In genomic region chr11:108925202-108925601, GRCm38 (mm10) we compare ENCODE assay signal across 8 mouse cellular contexts. TPM values are rescaled to one million over a fixed set of nuclear protein-coding genes. Genes with fewer than 3 reads are reported as not detected.
DNase-seq lines count a peak whose midpoint lies in the region; ATAC-seq and TF ChIP-seq lines count a peak whose summit lies in the region.

No protein-coding gene starts in this region.

- H3K4me1 ChIP-seq in bone marrow macrophage, adult 2 months (ENCODE audit: control insufficient read depth, insufficient read depth, low read length) = no peaks in the 10 kb centered on the region
- peaks cover 78% of the 10 kb centered on the region for H3K4me1 ChIP-seq in heart, embryonic 13.5 days
- H3K4me1 ChIP-seq in kidney, embryonic 16.5 days (ENCODE audit: insufficient read depth, low read length) = peaks cover 72% of the 10 kb centered on the region
- H3K4me1 ChIP-seq in limb, embryonic 15.5 days = peaks cover 71% of the 10 kb centered on the region
- peaks cover 82% of the 10 kb centered on the region for H3K4me1 ChIP-seq in neural tube, embryonic 12.5 days

- no peaks in the 10 kb centered on the region for H3K36me3 ChIP-seq in heart, embryonic 13.5 days
- no peaks in the 10 kb centered on the region for H3K36me3 ChIP-seq in kidney, embryonic 16.5 days (ENCODE audit: insufficient read depth, low read length)
- no peaks in the 10 kb centered on the region; the same call in 1 of the 2 replicates for H3K36me3 ChIP-seq in limb, embryonic 15.5 days
- no peaks in the 10 kb centered on the region; the same call in 1 of the 2 replicates for H3K36me3 ChIP-seq in neural tube, embryonic 12.5 days

- peak; percentile 66 for DNase-seq in 416B (ENCODE audit: low read depth)
- peak; percentile 64 for DNase-seq in fibroblast of lung, adult 2 months (ENCODE audit: low read depth)
- DNase-seq in telencephalon, adult 2 months (ENCODE audit: low read depth, low spot score) = peak; percentile 86

- H3K9ac ChIP-seq in heart, embryonic 13.5 days = peak overlapping the region; percentile 41; the same call in 1 of the 2 replicates
- H3K9ac ChIP-seq in kidney, embryonic 16.5 days (replicated peaks; ENCODE audit: low read length) = no peak overlapping the region
- H3K9ac ChIP-seq in limb, embryonic 15.5 days = peak overlapping the region; percentile 28; the same call in 1 of the 2 replicates
- H3K9ac ChIP-seq in neural tube, embryonic 12.5 days = 0 out of 2 replicates have a peak overlapping the region, but pooled peaks have one; percentile 53

- no peak for ATAC-seq in heart, embryonic 13.5 days (ENCODE audit: extremely low read depth, insufficient number of reproducible peaks, low FRiP score, low TSS enrichment)
- ATAC-seq in kidney, embryonic 16.5 days (ENCODE audit: low FRiP score, low TSS enrichment) = 0 out of 2 replicates have a peak, but pooled peaks have one; percentile 16
- ATAC-seq in limb, embryonic 15.5 days (ENCODE audit: insufficient number of reproducible peaks, low FRiP score, low TSS enrichment, low read depth) = no peak
- no peak for ATAC-seq in neural tube, embryonic 12.5 days (ENCODE audit: low FRiP score, low read depth)

- no peaks in the 10 kb centered on the region for H3K9me3 ChIP-seq in heart, embryonic 13.5 days
- H3K9me3 ChIP-seq in kidney, embryonic 16.5 days (ENCODE audit: low read length) = no peaks in the 10 kb centered on the region
- H3K9me3 ChIP-seq in limb, embryonic 15.5 days = no peaks in the 10 kb centered on the region
- H3K9me3 ChIP-seq in neural tube, embryonic 12.5 days = no peaks in the 10 kb centered on the region

- no peak for TF ChIP-seq POLR2A in bone marrow macrophage, adult 2 months (IDR thresholded peaks at IDR 0.05; ENCODE audit: borderline replicate concordance, low read depth, low read length)

- 16% methylated on average over 6 of the region's 6 CpGs for WGBS in heart, embryonic 13.5 days
- WGBS in kidney, embryonic 16.5 days = 9% methylated on average over 6 of the region's 6 CpGs
- 7% methylated on average over 6 of the region's 6 CpGs for WGBS in limb, embryonic 15.5 days
- WGBS in neural tube, embryonic 12.5 days = 10% methylated on average over 6 of the region's 6 CpGs

- peaks cover 24% of the 10 kb centered on the region for H3K27me3 ChIP-seq in heart, embryonic 13.5 days (replicated peaks)
- no peaks in the 10 kb centered on the region for H3K27me3 ChIP-seq in kidney, embryonic 16.5 days (ENCODE audit: insufficient read depth, low read length)
- H3K27me3 ChIP-seq in limb, embryonic 15.5 days = no peaks in the 10 kb centered on the region
- H3K27me3 ChIP-seq in neural tube, embryonic 12.5 days (replicated peaks) = no peaks in the 10 kb centered on the region

- H3K4me3 ChIP-seq in bone marrow macrophage, adult 2 months (ENCODE audit: insufficient read depth, low read length) = no peak overlapping the region
- H3K4me3 ChIP-seq in heart, embryonic 13.5 days = peak overlapping the region; percentile 80
- peak overlapping the region; percentile 91 for H3K4me3 ChIP-seq in kidney, embryonic 16.5 days (ENCODE audit: low read length)
- peak overlapping the region; percentile 73 for H3K4me3 ChIP-seq in limb, embryonic 15.5 days
- peak overlapping the region; percentile 94 for H3K4me3 ChIP-seq in neural tube, embryonic 12.5 days

- no peak overlapping the region for H3K27ac ChIP-seq in bone marrow macrophage, adult 2 months (ENCODE audit: insufficient read depth, low read depth, low read length)
- H3K27ac ChIP-seq in heart, embryonic 13.5 days (replicated peaks) = no peak overlapping the region
- H3K27ac ChIP-seq in kidney, embryonic 16.5 days (ENCODE audit: low read length) = no peak overlapping the region
- peak overlapping the region; percentile 71 for H3K27ac ChIP-seq in limb, embryonic 15.5 days
- no peak overlapping the region for H3K27ac ChIP-seq in neural tube, embryonic 12.5 days

- H3K4me2 ChIP-seq in heart, embryonic 13.5 days = peak overlapping the region; percentile 96
- peak overlapping the region; percentile 81 for H3K4me2 ChIP-seq in kidney, embryonic 16.5 days (replicated peaks; ENCODE audit: low read depth, low read length)
- H3K4me2 ChIP-seq in limb, embryonic 15.5 days = peak overlapping the region; percentile 50
- H3K4me2 ChIP-seq in neural tube, embryonic 12.5 days (replicated peaks) = peak overlapping the region; percentile 93

- peak; percentile 52 for TF ChIP-seq CTCF in bone marrow macrophage, adult 2 months (IDR thresholded peaks at IDR 0.05; ENCODE audit: low read depth, low read length)

RNA-seq across cellular contexts. Expression of gene Axin2, which starts 5.1 kb away (rescaled TPM):
- polyA plus RNA-seq in bone marrow macrophage, adult 2 months (2012; ENCODE audit: insufficient read depth, insufficient read length, missing spikeins) = not detected in 2 replicates
- 1.5 and 2.0 TPM in 2 replicates for polyA plus RNA-seq in heart, embryonic 13.5 days (2015; fragmentation: Nextera tagmentation; extraction: Ambion mirVana)
- 4.7 and 5.7 TPM in 2 replicates for polyA plus RNA-seq in kidney, embryonic 16.5 days (2015; fragmentation: Nextera tagmentation; extraction: Ambion mirVana)
- polyA plus RNA-seq in limb, embryonic 15.5 days (2015; fragmentation: Nextera tagmentation; extraction: Ambion mirVana) = 15.8 and 20.3 TPM in 2 replicates
- polyA plus RNA-seq in neural tube, embryonic 12.5 days (2016; fragmentation: Nextera tagmentation; extraction: Ambion mirVana) = 13.6 and 15.4 TPM in 2 replicates
